Mouse (Mus musculus) C2C12 (cell line): ENCODE measurements around the gene Ccdc162. TPM values are rescaled to one million over a fixed set of nuclear protein-coding genes. Genes with fewer than 3 reads are reported as not detected.

ENCODE experiments used
- H3K27me3 ChIP-seq: one replicate; pipeline ENCODE4 v1.6.1; 2011; ENCODE audit not compliant: control insufficient read depth, insufficient read depth, insufficient read length
- H3K36me3 ChIP-seq: one replicate; pipeline ENCODE4 v1.6.1; 2011; ENCODE audit not compliant: control insufficient read depth, insufficient read depth
- H3K4me3 ChIP-seq: one replicate; pipeline ENCODE4 v1.5.1; 2011; ENCODE audit warnings: mild to moderate bottlenecking, control low read depth; ENCODE audit not compliant: poor library complexity, insufficient read depth, severe bottlenecking
- H3K79me2 ChIP-seq: one replicate; pipeline ENCODE4 v1.6.1; 2011; ENCODE audit not compliant: control insufficient read depth, insufficient read depth
- H3K79me3 ChIP-seq: one replicate; pipeline ENCODE4 v1.6.1; 2011; ENCODE audit warnings: low read depth, control low read depth
- H3ac ChIP-seq: one replicate; pipeline ENCODE3; 2011; ENCODE audit warnings: low read depth; ENCODE audit not compliant: control insufficient read depth, insufficient read length
- CEBPB ChIP-seq: IDR thresholded peaks from one replicate; pipeline ENCODE4 v1.6.1; 2011; ENCODE audit warnings: low read depth, mild to moderate bottlenecking, control low read depth, moderate library complexity
- CTCF ChIP-seq: IDR thresholded peaks from one replicate; pipeline ENCODE4 v1.5.1; 2011; ENCODE audit not compliant: control insufficient read depth, insufficient read depth, insufficient read length
- FOSL1 ChIP-seq: IDR thresholded peaks from one replicate; pipeline ENCODE4 v1.8.0; 2011; ENCODE audit warnings: mild to moderate bottlenecking, low read length; ENCODE audit not compliant: poor library complexity, insufficient read depth, severe bottlenecking
- MAX ChIP-seq: IDR thresholded peaks from one replicate; pipeline ENCODE4 v1.6.1; 2011; ENCODE audit warnings: mild to moderate bottlenecking, control low read depth
- MYOD1 ChIP-seq: IDR thresholded peaks from one replicate; pipeline ENCODE4 v1.6.1; 2011; ENCODE audit warnings: low read depth; ENCODE audit not compliant: control insufficient read depth, insufficient read length
- MYOG ChIP-seq: IDR thresholded peaks from one replicate; pipeline ENCODE4 v1.6.1; 2011; ENCODE audit not compliant: control insufficient read depth, insufficient read length; ENCODE audit errors: extremely low read depth
- USF1 ChIP-seq: IDR thresholded peaks from one replicate; pipeline ENCODE4 v1.6.1; 2011; ENCODE audit warnings: low read depth, mild to moderate bottlenecking, control low read depth, moderate library complexity
- polyA plus RNA-seq: library from polyadenylated mRNA; unstranded; fragments of >200 nt; fragmentation: generic; extraction: Trizol; gene quantifications from one replicate; pipeline ENCODE4 v1.2.1, GENCODE M21; 2012; ENCODE audit warnings: missing spikeins

Gene Ccdc162
- polyA plus RNA-seq, 1 experiment: 0.13 TPM

DNA sequence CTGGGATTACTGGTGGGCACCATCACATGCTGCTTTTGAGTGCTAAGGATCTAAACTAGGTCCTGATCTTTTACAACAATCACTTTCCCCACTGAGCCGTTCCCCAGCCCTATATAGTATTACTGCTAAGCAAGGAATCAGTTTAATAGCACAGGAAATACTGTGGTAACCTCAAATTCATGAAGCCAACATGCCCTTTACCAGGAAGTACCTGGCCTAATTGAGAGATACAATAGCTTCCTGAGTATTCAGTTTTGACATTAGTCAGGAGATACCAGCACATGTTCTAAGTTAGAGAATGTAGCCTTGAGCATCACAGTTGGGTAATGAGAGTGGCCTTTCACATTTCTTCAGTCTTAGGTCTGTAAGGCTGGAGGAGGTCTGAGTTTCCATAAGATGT is 179.7 kb downstream of the Ccdc162 start:
- Histone ChIP-seq H3ac (no peak overlapping the region), H3K4me3 (no peak overlapping the region), H3K36me3 (peaks cover 24% of the 10 kb centered on the region), H3K79me2 (peaks cover 3% of the 10 kb centered on the region), H3K27me3 (no peaks in the 10 kb centered on the region), H3K79me3 (peaks cover 6% of the 10 kb centered on the region)
- TF ChIP-seq CEBPB: no peak

DNA sequence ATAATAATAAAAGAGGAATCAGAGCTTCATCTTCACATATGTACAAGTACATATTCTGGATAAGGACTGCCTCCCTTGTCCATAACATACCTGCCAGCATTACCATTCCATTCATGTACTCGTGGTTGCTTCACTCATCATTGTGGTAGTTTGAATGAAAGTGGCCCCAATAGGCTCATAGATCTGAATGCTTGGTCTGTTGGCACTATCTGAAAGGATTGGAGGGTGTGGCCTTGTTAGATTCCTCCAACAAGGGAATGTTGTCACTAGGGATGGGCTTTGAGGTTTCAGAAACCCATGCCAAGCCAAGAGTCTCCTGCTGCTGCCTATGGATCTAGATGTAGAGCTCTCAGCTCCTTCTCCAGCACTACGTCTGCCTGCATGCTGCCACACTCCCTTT is 180.4 kb downstream of the Ccdc162 start:
- H3K36me3 ChIP-seq: peaks cover 31% of the 10 kb centered on the region
- H3ac ChIP-seq: no peak overlapping the region
- TF ChIP-seq CEBPB (no peak), FOSL1 (no peak), MYOD1 (no peak), CTCF (no peak), MAX (no peak), MYOG (no peak), USF1 (no peak)
- H3K27me3 ChIP-seq: no peaks in the 10 kb centered on the region
- peaks cover 10% of the 10 kb centered on the region for H3K79me2 ChIP-seq
- peaks cover 9% of the 10 kb centered on the region for H3K79me3 ChIP-seq
- no peak overlapping the region for H3K4me3 ChIP-seq

DNA sequence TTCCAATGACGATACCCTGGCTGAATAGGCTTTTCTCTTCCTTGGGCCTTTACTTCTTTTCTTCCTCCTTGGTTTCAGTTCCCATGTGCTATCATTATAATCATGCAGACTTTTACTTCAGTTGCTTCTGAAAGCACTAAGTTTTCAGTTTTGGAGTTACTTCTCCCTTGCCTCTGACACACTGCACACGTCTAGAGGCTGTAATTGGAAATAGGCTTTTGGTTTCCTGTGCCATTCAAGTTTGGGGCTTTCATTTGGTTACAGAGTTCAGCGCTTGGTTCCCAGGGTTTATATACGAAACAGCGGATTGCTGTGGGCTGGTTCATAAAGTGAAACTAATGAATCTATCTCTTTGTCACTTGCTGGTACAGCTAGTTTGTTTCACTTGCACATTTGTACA is 186.5 kb downstream of the Ccdc162 start:
- peaks cover 83% of the 10 kb centered on the region for H3K36me3 ChIP-seq
- TF ChIP-seq MAX (no peak), MYOG (no peak), CEBPB (no peak), CTCF (no peak), MYOD1 (no peak), FOSL1 (no peak), USF1 (no peak)
- no peak overlapping the region for H3ac ChIP-seq
- peaks cover 36% of the 10 kb centered on the region for H3K79me2 ChIP-seq
- H3K79me3 ChIP-seq: peaks cover 15% of the 10 kb centered on the region
- H3K27me3 ChIP-seq: no peaks in the 10 kb centered on the region
- H3K4me3 ChIP-seq: no peak overlapping the region

DNA sequence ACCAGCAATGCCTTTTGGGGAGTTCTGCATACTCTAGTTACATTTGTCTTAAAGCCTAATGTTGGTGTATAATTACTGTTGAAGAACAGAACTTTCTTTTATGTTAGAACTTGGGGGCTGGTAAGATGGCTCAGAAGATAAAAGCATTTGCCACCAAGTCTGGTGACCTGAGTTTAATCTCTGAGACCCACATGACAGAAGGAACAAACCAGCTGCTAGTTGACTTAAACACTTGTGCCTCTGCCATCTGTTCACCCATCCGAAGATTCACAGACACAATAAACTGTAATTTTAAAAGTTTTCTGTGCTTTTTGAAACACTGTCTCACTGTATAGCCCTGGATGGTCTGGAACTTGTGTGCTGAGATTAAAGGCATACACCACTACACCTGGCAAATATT is 190.7 kb downstream of the Ccdc162 start:
- TF ChIP-seq USF1: no peak
- no peak for TF ChIP-seq FOSL1
- no peak for TF ChIP-seq MYOD1
- TF ChIP-seq MAX: no peak
- TF ChIP-seq MYOG: no peak
- peaks cover 66% of the 10 kb centered on the region for H3K79me2 ChIP-seq
- H3ac ChIP-seq: no peak overlapping the region
- peaks cover 80% of the 10 kb centered on the region for H3K36me3 ChIP-seq
- peaks cover 49% of the 10 kb centered on the region for H3K79me3 ChIP-seq
- no peaks in the 10 kb centered on the region for H3K27me3 ChIP-seq
- H3K4me3 ChIP-seq: no peak overlapping the region

DNA sequence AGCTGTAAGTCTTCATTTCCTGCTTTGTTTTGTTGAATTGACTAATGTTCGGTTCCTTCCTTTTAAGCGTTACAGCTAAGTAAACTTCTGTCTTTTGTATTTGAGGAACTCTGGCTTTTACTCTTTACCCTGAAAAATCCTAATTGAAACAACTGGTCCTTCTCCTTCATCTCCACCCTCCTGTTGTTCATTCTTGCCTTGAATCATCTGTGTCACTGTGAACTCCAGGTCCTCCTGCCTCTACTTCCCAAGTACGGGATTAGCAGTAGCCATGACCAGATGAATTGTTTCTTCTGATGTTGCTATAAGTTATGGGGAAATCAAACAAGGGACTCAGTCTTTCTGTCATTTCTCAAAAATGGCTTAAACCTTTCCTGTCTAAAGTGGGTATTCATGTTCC is 193.0 kb downstream of the Ccdc162 start:
- peaks cover 58% of the 10 kb centered on the region for H3K36me3 ChIP-seq
- no peak overlapping the region for H3K4me3 ChIP-seq

DNA sequence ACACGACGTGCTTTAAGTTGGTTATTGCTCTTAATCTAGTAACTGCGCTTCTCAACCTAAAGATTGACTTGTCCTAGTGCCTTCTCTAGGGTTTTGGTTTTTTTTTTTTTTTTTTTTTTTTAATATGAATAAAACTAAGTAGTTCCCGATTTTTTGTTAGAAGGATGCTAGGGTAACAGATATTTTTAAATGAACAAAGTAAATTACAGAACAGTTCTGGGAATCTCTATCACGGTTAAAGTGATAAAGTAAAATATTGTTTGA is 196.1 kb downstream of the Ccdc162 start:
- peak overlapping the region; percentile 80 for H3K4me3 ChIP-seq
- peaks cover 27% of the 10 kb centered on the region for H3K36me3 ChIP-seq
- TF ChIP-seq FOSL1 (no peak), MYOD1 (no peak), MYOG (no peak)
- H3K79me2 ChIP-seq: peaks cover 60% of the 10 kb centered on the region
- H3ac ChIP-seq: peak overlapping the region; percentile 83
- no peaks in the 10 kb centered on the region for H3K27me3 ChIP-seq
- H3K79me3 ChIP-seq: peaks cover 53% of the 10 kb centered on the region

More for the DNA sequence above, 193.0 kb downstream of the Ccdc162 start:
- no peak overlapping the region for H3ac ChIP-seq
- TF ChIP-seq USF1 (no peak), MAX (no peak)
- peaks cover 59% of the 10 kb centered on the region for H3K79me3 ChIP-seq
- H3K79me2 ChIP-seq: peaks cover 79% of the 10 kb centered on the region
- no peaks in the 10 kb centered on the region for H3K27me3 ChIP-seq
